Mouse (Mus musculus) ES-E14 (cell line): ENCODE measurements at regions not wholly inside any gene's neighbourhood (a gene's known extent, or its start where the extent isn't known, plus 50 kb on each side); places are given as distances from the start of the nearest gene placed in this dataset.

Source experiments
- CHD2 ChIP-seq: IDR thresholded peaks from 2 replicates; pipeline ENCODE4 v1.6.1; 2014; ENCODE audit warnings: mild to moderate bottlenecking, low read depth, low read length, inconsistent platforms
- MAFK ChIP-seq: IDR thresholded peaks from 2 replicates; pipeline ENCODE4 v1.6.1; 2014; ENCODE audit warnings: mild to moderate bottlenecking, low read depth, low read length, inconsistent platforms; ENCODE audit not compliant: insufficient read depth
- ZC3H11A ChIP-seq: IDR thresholded peaks from 2 replicates; pipeline ENCODE4 v1.6.1; 2012; ENCODE audit warnings: low read depth, mild to moderate bottlenecking, inconsistent platforms, low read length, borderline replicate concordance

GRCm38 (mm10) chr6:94963204-94963603 is 153.8 kb upstream of the Kbtbd8 start:
- no peak for TF ChIP-seq MAFK
- TF ChIP-seq ZC3H11A, result no peak
- TF ChIP-seq CHD2, result no peak
